Mouse (Mus musculus): ENCODE measurements at regions not wholly inside any gene's neighbourhood (a gene's known extent, or its start where the extent isn't known, plus 50 kb on each side); places are given as distances from the start of the nearest gene placed in this dataset.
"Not testable (repeated sequence)": the region's sequence is repeated elsewhere in the genome, so short reads cannot be mapped to it uniquely, and the experiment has no call there.

DNA sequence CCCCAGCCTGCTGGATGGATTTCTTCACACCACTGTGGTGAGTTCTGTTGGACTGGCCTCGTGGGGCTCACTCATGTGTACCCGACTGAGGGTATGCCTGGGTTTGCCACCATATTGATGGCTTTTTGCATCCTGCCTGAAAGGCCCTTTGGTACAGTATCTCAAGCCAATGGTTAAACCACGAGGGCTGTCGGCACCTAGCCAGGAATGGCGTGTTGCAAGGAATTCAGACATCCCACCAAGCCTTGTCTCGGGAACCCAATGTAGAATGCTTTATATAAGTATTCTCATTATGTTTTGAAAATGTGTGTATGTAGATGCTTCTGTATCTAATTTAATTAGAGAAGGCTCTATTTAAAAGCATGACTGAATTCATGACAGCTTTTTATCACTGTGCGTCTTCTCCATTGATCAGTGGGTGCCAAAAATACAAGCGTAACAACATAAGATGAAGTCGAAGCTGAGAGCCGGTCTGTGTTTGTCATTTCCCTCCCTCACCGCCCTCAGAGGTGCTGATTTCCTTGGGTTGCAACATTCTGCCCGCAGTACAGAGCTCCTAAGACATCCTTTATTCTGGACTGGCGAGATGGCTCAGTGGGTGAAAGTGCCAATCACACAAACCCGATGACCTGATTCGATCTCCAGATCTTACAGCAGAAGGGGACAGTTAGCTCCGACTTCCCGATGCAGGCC, 90.5 kb upstream of the Akt3 start:
- Histone ChIP-seq H3K4me1 (ENCODE audit: control insufficient read depth, insufficient read depth, low read length) (peaks cover 4% of the 10 kb centered on the region), H3K4me3 (ENCODE audit: insufficient read depth, low read length) (no peak overlapping the region), H3K27ac (ENCODE audit: insufficient read depth, low read length) (no peak overlapping the region)
- no peak for TF ChIP-seq POLR2A (IDR thresholded peaks at IDR 0.05; ENCODE audit: extremely low read depth, insufficient read depth, low read length)
- TF ChIP-seq CTCF (IDR thresholded peaks at IDR 0.05; ENCODE audit: extremely low read depth, insufficient read depth, low read length) = no peak

DNA sequence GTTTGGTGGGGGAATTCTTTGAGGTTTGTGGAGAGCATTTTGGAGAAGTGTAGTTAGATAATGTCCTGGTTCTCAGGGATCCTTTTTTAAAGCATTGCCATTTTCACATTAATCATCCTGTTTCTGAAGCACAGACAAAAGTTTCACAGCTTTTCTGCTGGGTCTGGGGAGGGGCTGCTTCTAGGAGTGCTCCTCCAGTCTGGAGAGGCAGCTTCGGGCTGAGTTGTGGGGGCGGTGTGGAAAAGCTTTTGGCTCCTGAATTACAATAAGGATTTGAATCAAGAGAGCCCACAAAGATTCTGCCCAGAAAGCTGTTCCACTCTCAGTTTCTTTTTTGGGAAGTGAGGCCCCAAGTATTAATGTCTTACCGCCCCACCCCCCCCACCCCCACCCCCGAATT, 89.2 kb upstream of the Akt3 start:
- Histone ChIP-seq H3K4me3 (ENCODE audit: insufficient read depth, low read length) (no peak overlapping the region), H3K4me1 (ENCODE audit: control insufficient read depth, insufficient read depth, low read length) (peaks cover 4% of the 10 kb centered on the region), H3K27ac (ENCODE audit: insufficient read depth, low read length) (no peak overlapping the region)
- TF ChIP-seq POLR2A (IDR thresholded peaks at IDR 0.05; ENCODE audit: extremely low read depth, insufficient read depth, low read length) (no peak), CTCF (IDR thresholded peaks at IDR 0.05; ENCODE audit: extremely low read depth, insufficient read depth, low read length) (no peak)

DNA sequence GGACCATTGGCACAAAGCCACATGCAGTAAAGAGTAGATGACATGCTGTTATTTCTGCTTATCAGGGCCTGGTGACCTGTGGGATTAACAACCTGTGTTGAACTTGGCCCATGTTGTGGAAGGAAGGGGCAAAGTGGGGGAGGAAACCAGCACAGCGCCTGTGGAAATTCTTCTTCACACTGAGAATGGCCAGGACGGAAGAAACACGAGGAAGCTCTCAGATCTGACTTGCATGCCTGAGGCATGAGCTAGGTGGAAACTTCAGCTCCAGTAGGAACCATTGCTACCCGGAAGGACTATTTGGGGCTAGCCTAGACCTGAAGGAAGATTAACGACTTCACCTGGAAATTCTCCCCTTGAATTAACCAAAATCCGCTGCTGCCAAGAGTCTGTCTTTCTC, 88.5 kb upstream of the Akt3 start:
- H3K4me3 ChIP-seq (ENCODE audit: insufficient read depth, low read length) = no peak overlapping the region
- no peak overlapping the region for H3K27ac ChIP-seq (ENCODE audit: insufficient read depth, low read length)
- TF ChIP-seq POLR2A (IDR thresholded peaks at IDR 0.05; ENCODE audit: extremely low read depth, insufficient read depth, low read length) (no peak), CTCF (IDR thresholded peaks at IDR 0.05; ENCODE audit: extremely low read depth, insufficient read depth, low read length) (no peak)
- peaks cover 4% of the 10 kb centered on the region for H3K4me1 ChIP-seq (ENCODE audit: control insufficient read depth, insufficient read depth, low read length)

DNA sequence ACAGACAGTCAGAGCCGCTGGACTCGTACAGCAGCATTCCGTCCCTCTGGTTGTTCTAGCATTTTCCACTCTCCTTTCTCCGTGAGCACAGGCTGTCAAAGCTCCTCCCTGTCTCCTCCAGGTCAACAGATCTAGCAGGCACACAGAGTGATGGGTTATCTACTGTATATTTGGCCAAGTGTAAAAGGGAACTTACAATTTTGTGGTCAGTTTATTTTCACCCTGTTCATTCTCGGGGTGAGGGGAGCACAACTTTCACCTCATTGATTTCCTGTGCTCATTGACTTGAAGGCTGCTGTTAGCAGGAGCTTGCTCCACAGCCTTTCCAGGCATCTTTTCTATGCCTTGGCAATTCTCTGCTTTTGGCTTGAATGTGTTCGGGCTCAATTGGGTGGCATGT, 87.5 kb upstream of the Akt3 start:
- no peak overlapping the region for H3K27ac ChIP-seq (ENCODE audit: insufficient read depth, low read length)
- TF ChIP-seq POLR2A (IDR thresholded peaks at IDR 0.05; ENCODE audit: extremely low read depth, insufficient read depth, low read length) = no peak
- no peak for TF ChIP-seq CTCF (IDR thresholded peaks at IDR 0.05; ENCODE audit: extremely low read depth, insufficient read depth, low read length)
- peaks cover 4% of the 10 kb centered on the region for H3K4me1 ChIP-seq (ENCODE audit: control insufficient read depth, insufficient read depth, low read length)
- no peak overlapping the region for H3K4me3 ChIP-seq (ENCODE audit: insufficient read depth, low read length)

DNA sequence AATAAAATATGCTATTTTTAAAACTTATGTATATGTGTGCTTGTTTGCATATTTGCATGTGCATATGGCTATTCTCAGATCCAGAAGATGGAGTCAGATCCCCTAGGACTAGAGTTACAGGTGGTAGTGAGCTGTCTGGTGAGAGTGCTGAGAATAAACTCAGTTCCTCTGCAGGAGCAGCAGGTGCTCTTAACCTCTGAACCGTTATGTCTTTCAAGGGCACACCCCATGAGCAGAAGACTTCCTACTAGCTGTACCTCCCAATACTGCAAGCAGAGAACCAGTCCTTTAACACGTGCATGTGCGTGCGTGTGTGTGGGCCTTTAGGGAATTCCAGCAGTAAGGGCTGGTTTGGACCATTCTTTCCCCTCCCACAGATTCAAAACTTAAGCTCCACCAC, 85.9 kb upstream of the Akt3 start:
- no peak for TF ChIP-seq CTCF (IDR thresholded peaks at IDR 0.05; ENCODE audit: extremely low read depth, insufficient read depth, low read length)
- no peak for TF ChIP-seq POLR2A (IDR thresholded peaks at IDR 0.05; ENCODE audit: extremely low read depth, insufficient read depth, low read length)
- no peak overlapping the region for H3K27ac ChIP-seq (ENCODE audit: insufficient read depth, low read length)
- peaks cover 4% of the 10 kb centered on the region for H3K4me1 ChIP-seq (ENCODE audit: control insufficient read depth, insufficient read depth, low read length)
- no peak overlapping the region for H3K4me3 ChIP-seq (ENCODE audit: insufficient read depth, low read length)

DNA sequence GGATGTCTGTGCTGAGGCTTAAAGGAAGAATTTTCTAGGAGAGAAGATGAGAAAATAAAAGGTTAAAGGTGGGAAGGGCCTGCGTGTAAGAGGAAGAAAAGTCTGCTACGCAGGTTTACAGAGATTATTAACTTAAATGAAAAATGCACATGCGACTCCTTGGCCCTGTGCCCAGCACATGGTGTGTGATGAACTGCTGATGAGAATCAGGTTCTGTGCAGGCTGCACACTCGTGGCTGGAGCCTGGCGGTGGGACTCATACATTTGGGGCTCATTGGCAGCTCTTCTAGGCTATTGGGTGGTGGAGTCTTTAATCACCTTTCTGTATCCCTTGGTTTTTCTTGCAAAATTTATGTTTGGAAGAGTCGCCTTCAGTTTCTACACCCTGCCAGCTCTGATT, 85.1 kb upstream of the Akt3 start:
- no peak overlapping the region for H3K4me3 ChIP-seq (ENCODE audit: insufficient read depth, low read length)
- no peak overlapping the region for H3K27ac ChIP-seq (ENCODE audit: insufficient read depth, low read length)
- H3K4me1 ChIP-seq (ENCODE audit: control insufficient read depth, insufficient read depth, low read length) = peaks cover 2% of the 10 kb centered on the region
- no peak for TF ChIP-seq CTCF (IDR thresholded peaks at IDR 0.05; ENCODE audit: extremely low read depth, insufficient read depth, low read length)
- no peak for TF ChIP-seq POLR2A (IDR thresholded peaks at IDR 0.05; ENCODE audit: extremely low read depth, insufficient read depth, low read length)

DNA sequence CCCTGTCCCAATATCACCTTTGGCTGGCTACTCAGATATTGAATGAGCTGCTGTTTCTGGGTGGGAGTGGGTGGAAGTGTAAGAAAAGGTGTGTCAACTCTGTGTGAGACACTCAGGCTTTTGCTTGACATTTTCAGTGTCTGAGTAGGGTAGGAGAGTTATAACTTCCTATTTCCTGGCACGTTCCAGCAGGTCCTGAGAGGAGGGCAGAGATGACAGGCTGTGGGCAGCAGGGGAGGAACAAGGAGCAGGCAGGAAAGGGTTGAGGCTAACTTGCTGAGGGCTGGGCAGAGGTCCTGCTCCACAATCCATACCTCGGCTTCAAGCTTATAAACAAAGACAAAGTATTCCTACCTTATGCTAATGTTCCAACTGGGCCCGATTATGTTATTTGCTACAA, 82.2 kb upstream of the Akt3 start:
- TF ChIP-seq POLR2A (IDR thresholded peaks at IDR 0.05; ENCODE audit: extremely low read depth, insufficient read depth, low read length) (no peak), CTCF (IDR thresholded peaks at IDR 0.05; ENCODE audit: extremely low read depth, insufficient read depth, low read length) (no peak)
- Histone ChIP-seq H3K27ac (ENCODE audit: insufficient read depth, low read length) (no peak overlapping the region), H3K4me3 (ENCODE audit: insufficient read depth, low read length) (no peak overlapping the region), H3K4me1 (ENCODE audit: control insufficient read depth, insufficient read depth, low read length) (no peaks in the 10 kb centered on the region; the same call in 1 of the 2 replicates)

DNA sequence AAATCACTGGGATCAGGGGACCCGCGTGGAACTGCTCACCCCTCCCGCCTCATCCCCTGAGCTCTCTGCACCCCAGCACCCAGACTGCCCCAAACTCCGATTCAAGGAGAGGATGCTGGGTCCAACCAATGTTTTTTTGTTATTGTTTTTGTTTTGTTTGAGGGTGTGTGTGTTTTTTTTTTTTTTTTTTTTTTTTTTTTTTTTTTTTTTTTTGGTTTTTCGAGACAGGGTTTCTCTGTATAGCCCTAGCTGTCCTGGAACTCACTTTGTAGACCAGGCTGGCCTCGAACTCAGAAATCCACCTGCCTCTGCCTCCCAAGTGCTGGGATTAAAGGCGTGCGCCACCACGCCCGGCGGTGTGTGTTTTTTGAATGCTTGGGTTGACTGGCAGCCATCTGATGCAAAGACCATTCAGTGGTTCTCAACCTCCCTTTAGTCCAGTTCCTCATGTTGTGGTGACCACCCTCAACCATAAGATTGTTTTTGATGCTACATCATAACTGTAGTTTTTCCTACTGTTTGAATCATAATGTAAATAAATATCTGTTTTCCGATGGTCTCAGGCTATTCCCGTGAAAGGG, 81.3 kb upstream of the Akt3 start:
- H3K4me1 ChIP-seq (ENCODE audit: control insufficient read depth, insufficient read depth, low read length) = not testable (repeated sequence)
- peak overlapping the region; percentile 20; the same call in 1 of the 2 replicates for H3K27ac ChIP-seq (ENCODE audit: insufficient read depth, low read length)

DNA sequence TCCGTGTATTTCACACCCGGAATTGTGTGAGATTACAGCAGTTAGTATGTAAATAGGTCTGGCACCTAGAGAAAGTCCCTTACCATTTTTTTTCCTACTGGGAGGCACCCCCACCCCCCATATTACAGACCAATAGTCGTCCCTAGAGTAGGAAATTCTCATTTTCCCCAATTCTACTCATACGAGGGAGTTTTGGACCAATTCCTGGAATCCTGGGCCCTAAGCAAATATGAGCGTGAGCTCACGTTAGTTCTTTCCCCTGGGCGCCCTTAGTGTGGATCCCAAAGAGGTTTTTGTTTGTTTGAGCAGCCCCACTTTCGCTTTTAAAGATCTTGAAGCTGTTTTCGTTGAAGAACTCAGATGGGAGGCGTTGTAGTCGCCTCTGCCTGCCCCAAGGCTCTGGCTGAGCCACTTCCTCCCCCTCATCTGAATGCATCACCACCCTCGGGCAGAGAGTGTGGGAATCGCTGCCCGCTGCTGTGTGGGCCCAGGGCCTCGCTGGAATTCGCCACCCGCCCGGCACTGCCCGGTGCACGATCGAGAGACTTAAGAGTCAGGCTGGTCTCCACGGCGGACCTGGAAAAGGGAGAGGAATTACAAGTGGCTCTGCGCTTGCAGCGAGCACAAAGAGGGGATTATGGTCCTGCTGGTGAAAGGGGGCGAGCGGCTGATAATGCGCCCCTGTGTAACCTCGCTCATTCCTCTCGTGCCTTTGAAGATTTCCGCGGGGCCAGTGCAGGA, 80.6 kb upstream of the Akt3 start:
- Histone ChIP-seq H3K4me1 (ENCODE audit: control insufficient read depth, insufficient read depth, low read length) (no peaks in the 10 kb centered on the region), H3K4me3 (ENCODE audit: insufficient read depth, low read length) (peak overlapping the region; percentile 60), H3K27ac (ENCODE audit: insufficient read depth, low read length) (peak overlapping the region; percentile 20)
- TF ChIP-seq CTCF (IDR thresholded peaks at IDR 0.05; ENCODE audit: extremely low read depth, insufficient read depth, low read length) (no peak), POLR2A (IDR thresholded peaks at IDR 0.05; ENCODE audit: extremely low read depth, insufficient read depth, low read length) (0 out of 2 replicates have a peak, but pooled peaks have one; percentile 16)

More for the DNA sequence above, 81.3 kb upstream of the Akt3 start:
- H3K4me3 ChIP-seq (ENCODE audit: insufficient read depth, low read length) = peak overlapping the region; percentile 60

DNA sequence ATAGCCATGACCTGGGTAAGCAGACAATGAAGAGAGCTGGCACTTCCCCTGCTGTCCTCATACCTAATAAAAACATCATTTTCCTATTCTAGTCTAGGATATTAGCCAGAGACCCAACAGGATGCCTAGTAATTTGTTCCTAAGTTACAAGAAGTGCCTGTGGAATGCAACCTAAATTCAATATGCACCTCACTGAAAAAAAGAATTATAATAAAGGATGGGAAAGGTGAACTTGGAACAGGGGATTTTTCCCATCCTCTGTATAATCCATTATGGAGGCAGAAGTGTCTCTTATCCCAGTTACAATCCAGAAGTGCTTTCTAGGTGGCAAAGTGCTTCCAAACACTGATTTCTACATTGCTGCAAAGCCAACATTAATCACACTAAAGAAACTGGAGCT, 79.8 kb upstream of the Akt3 start:
- TF ChIP-seq POLR2A (IDR thresholded peaks at IDR 0.05; ENCODE audit: extremely low read depth, insufficient read depth, low read length) = no peak
- no peak for TF ChIP-seq CTCF (IDR thresholded peaks at IDR 0.05; ENCODE audit: extremely low read depth, insufficient read depth, low read length)
- H3K4me1 ChIP-seq (ENCODE audit: control insufficient read depth, insufficient read depth, low read length) = no peaks in the 10 kb centered on the region
- H3K4me3 ChIP-seq (ENCODE audit: insufficient read depth, low read length) = no peak overlapping the region
- no peak overlapping the region for H3K27ac ChIP-seq (ENCODE audit: insufficient read depth, low read length)
